Mouse (Mus musculus) testis, postnatal 14 days (tissue): ENCODE results near the gene Gga1.

ENCODE experiments used
- DNase-seq: peaks from one replicate; pipeline ENCODE4 v3.0.0; 2021; ENCODE audit warnings: low spot score

Gga1 gene

DNA sequence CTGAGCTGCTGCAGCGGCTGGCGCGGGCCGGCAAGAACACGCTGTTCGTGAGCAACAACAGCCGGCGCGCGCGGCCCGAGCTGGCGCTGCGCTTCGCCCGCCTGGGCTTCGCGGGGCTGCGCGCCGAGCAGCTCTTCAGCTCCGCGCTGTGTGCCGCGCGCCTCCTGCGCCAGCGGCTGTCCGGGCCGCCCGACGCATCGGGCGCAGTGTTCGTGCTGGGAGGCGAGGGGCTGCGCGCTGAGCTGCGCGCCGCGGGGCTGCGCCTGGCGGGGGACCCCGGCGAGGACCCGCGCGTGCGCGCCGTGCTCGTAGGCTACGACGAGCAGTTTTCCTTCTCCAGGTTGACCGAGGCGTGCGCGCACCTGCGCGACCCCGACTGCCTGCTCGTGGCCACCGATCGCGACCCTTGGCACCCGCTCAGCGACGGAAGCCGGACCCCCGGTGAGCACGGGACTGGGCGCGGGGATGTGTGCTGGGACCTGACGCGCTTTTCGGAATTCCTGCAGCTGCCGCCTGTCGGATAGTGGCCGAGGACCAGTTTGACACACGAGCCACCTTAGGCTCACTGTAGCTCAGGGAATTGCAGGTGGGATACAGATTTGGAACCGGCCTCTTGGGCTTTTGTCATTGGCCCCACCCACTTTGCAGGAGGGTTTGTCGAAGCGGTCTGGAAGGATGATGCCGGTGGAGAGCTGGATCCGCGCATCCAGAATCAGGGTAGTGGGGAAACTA, 37.3 kb downstream of the Gga1 start:
- peak; percentile 55 for DNase-seq

DNA sequence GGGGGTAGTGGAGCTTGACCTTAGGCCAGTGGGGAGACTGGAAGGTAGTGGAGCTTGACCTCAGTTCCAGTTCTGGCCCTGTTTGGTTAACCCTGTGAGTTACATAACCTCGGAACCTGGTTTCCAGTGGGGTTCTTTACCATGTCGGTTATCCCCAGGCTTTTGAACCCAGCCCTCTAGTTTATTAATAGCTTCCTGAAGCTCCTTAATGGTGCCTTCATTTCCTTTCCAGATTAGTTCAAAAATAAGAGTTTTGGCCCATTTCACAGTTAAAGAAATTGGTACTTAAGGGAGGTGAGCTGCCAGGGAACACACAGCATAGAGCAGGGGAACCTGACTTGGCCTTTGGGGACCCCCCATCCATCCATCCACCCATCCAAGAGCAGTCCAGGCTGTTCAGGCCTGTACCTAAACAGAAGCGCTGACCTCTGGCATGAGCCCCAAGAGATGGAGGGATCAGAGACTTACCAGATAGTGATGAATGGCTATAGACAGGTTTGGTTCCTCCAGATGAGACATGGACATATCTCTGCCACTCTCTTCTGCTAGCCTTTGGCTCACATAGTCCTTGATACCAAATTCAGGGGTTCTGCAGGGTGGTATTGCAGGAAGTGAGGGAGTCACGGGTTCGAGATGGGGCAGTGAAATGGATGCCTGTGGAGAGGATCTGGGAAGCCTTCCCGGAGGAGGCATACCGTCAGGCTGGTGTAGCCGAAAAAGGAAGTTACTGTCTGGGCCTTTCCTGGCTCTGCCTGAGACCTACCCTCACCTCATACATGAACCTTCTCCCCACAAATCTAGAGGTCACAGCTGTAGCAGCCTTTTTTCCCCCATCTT, 38.1 kb downstream of the Gga1 start:
- no peak for DNase-seq

DNA sequence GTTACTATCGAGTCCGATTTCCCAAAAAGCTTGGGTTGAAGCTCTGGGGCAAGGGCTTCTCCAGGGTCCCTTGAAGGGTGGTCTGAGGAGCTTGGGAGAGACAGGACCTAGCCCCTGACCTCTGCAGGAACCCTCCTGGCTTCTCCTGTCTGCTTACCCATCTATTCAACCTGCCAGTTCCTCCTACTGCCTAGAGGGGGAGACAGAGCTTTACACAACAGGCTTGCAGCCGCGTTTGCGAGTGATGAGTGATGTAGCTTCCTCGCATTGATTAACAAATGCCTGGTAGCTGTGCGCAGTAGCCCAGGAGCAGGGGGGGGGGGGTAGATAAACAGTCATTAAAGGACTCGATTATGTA, 38.6 kb downstream of the Gga1 start:
- no peak for DNase-seq

DNA sequence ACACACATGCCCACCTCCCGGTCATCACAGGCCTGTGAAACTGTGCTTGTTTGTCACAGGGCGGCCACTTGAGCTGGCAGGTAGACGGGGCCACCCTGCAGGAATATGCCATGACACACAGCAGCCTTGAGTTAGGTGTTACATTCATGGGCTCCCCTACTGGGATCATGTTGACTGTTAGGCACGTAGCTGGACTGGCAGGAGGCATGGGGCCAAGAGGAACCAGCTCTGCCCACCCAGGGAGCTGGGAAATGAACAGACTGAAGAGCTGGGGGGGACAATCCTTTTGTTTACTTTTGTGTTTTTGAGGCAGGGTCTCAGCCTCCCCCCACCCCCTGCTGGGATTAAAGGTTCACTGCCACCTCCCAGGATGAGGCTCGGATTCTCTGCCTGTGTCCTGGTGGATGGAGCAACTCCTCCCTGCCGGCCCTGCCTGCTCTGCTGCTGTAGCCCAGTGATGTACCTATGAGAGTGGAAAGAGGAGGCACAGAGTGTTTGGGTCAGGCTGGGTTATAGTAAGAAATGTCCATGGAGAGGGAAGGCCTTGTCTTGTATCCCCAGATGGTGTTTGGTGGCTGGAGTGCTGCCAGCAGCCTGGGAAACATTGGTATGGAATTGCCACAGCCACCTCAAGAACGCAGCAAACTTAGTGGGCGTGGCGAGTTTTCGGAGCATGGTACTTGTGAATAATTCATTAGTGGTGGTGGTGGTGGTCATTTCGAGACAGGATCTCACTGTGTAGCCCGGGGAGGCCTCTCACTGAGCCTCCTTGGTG, 39.2 kb downstream of the Gga1 start:
- DNase-seq: no peak

DNA sequence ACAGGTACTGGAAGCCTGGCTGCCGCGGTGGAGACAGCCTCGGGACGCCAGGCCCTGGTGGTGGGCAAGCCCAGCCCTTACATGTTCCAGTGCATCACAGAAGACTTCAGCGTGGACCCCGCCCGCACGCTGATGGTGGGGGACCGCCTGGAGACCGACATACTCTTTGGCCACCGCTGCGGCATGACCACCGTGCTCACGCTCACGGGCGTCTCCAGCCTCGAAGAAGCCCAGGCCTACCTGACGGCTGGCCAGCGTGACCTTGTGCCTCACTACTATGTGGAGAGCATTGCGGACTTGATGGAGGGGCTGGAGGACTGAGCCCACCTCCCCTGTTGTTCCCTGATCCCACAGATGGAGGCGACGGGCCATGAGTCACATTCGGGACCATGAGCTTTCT, 41.1 kb downstream of the Gga1 start:
- DNase-seq: no peak

DNA sequence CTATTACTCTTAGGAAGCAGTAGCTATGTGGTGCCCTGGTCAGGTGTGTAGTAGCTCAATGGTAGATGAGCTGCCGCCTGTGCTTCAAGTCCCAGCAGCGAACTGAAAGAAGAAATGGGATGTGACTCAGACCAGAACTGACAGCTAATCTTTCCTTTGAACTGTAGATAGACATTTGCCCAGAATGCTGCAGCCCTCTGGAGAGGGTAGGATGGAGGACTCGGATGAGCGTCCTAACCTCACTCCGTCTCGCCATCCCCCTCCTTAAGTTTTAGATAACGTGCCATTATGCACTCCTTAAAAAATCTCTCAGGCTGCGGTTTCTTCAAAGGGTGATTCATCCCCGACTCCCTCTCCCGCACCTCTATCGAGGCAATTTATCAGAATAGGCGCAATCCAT, 42.9 kb downstream of the Gga1 start:
- no peak for DNase-seq

DNA sequence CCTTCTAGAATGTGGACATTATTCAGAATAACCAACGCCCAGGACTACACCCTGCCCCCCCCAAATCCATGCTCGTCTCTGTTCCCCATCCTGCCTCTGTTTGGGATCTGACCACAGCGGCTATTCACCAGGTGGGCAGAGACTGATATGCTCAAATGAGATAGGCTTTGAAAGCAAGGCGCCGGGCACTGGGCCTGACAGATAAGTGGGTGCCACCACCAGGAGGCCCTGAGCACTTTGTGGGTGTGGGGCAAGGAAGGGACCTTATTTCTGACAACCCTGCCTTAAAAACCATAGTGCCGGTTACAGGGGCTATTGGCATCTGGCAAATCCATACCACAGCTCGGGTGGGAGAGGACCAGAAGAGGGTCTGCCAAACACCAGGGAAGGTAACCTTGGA, 45.7 kb downstream of the Gga1 start:
- DNase-seq: no peak

DNA sequence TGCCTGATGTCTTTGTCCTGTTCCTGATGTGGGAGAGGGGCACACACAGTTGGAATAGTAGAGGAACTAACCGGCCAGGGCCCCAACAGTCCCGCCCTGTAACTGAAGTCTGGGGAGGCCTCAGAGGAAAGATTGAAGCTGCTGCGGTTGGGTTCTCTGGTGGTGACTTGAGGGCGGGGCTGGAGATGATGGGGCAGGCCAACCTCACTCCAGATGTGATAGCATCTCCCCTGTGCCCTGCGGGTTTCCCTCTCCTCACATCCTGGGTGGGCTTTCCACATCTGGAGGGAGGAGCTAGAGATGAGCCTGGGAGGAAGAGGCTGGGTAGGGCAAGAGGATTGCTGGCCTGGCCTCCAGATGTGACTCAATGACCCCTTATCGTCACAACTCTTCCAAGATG, 46.6 kb downstream of the Gga1 start:
- DNase-seq: no peak

DNA sequence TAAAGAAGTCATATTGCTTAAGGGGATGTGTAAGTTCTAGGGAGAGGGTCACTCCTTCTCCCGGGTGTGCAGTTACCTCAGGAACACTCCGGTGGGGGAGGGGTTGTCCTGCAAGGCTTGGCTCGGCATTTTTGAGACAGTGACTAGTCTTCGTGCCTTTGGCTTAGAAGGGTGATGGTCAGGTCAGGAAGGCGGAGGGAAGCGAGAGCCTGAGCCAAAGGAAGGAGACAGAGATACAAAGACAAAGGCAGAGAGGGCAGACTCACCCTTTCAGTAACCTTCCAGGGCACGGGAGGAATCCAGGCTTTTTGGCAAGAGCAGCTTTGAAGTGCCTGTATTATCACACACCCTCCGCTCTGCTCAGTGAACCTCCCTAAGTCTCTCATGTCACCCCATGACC, 48.1 kb downstream of the Gga1 start:
- peak; percentile 63 for DNase-seq

DNA sequence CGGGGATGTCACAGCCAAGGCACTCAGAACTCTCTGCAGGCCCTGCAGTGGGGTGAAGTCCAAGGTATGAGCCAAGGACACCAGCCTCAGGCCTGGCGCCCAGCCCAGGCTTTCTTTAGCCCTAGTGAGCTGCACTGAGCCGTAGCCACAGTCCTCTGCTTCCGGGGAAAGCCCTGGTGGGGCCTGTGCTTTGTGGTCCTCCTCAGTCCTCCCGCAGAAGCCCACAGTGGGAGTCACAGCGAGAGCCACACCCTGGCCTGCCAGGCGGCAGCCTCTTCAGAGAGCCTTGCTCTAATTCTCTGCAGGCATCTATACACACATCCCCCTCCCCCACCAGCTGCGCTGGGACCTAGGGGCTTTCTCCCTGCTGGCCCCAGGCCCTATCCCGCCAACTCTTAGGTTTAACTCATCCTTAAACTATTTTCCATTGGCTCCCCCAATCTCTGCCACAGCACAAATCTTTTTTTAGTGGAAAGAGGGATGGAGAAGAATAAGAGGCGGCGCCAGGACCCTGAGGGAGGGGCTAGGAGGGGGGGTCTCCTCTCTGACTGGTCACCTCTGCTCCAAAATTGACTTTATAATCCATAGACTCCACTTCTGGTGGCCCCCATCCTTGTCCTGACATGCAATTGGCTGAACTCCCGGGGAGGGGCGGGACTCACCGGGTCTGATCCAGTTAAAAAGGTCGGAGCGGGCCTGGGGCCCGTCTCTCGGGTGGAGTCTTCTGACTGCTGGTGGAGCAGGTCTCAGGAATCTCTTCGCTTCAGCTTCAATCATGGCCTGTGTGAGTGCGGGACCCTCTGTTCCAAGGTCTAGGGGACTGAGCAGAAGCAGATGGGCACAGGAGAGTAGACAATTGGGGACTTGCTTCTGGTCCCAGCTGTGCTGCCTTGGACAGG, 49.3 kb downstream of the Gga1 start, which contains the start of gene Lgals1:
Gene Lgals1 (plus strand): TSS at position 705 of the 899 bp plus-strand sequence.
- DNase-seq: peak; percentile 86

DNA sequence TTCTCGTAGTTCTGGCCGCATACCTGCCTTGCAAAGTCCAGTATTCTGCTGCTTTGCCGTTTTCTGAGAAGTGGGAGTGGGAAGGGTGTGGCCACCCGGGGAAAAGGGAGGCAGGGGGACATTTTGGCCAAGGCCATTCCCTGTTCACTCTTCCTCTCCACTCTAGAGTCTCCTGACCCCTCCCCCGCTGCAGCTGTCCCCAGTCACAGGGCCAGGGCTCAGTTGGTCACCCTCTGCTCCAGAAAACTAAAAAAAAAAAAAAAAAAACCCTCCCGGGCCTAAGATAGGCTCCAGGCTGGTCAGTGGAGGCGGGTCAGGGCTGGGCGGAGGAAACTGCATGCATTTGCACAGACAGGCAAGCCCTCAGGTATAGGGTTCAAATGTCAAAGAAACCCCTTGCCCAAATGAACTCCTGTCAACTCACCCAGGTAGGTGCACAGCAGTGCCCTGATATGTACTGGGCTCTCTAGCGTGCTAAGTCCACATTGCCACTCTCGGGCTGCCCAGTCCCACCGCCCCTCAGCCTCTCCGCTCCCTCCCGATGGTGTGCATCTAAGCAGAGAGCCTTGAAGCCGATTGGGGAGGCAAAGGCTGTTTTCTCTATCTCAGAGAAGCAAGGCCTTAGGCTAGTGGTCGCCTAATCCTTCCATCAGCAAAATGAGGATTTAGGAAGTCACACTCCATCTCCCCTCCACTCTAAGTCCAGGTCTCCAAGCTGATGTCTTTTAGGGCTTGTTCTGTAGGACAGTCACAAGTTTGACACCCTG, 50.2 kb downstream of the Gga1 start:
- DNase-seq: no peak

DNA sequence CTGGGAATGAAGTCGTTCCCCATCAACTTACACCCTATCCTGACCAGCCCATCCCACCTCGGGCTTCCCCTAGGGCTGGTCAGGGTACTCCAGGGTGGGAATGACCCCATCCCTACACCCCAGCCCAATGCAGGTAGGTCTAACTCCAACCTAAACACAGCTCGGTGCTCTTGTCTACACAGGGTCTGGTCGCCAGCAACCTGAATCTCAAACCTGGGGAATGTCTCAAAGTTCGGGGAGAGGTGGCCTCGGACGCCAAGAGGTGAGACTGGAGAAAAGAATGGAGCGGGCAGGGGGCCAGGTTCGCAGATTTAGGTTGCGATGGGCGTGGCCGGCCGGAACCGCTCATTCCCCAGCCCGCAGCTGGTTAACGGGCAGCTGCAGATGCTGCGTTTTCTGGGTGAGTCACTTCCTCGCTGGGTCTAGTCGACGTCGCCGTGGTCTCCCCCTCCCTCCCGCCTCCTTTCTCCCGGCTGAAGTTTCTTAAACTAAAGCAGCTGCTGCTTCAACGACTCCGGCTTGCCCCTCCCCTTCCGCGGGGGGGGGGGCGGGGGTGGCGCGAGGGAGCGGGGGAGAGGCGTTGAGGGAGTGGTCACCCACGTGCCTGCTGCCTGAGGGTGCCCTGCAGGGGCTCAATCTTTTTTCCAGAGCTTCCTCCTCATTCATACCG, 50.9 kb downstream of the Gga1 start:
- DNase-seq: peak; percentile 77

DNA sequence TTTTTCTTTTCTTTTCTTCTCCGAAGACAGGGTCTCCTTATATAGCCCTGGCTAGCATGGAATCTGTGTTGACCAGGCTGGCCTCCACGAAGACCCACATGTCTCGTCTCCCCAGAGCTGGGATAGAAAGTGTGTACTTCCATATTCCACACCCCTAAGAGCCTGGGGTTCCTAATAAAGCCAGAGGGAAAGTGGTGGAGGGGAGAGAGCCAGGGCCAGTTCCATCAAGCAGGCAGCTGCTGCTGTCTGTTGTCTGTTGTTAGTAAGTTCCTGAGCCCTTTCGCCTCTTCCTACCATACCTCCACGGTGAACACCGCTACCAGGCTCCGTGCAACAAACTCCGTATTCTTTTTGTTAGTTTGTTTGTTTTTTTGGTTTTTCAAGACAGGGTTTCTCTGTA, 51.5 kb downstream of the Gga1 start:
- no peak for DNase-seq

DNA sequence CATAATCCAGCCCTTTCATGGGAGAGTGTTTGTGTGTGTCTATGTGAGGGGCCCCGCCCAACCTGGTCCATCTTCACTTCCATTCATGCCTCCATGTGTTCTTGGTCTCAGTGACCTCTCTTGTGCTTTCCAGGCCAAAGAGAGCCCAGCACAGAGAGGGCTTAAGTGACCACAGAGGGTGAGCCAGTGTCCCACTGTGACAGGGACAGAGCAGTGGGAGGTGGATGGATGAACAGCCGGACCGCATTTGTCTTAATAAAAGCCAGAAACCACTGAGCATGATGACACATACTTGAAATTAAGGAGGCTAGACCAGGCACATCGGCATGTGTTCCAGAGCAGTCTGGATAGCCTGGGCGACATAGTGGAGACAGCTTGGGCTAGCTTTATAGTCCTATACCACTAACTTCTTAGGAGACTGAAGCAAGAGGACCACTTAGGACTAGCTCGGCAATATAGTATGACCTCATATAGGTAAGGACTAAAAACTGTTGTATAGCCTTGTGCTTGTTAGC, 53.3 kb downstream of the Gga1 start:
- DNase-seq: no peak

DNA sequence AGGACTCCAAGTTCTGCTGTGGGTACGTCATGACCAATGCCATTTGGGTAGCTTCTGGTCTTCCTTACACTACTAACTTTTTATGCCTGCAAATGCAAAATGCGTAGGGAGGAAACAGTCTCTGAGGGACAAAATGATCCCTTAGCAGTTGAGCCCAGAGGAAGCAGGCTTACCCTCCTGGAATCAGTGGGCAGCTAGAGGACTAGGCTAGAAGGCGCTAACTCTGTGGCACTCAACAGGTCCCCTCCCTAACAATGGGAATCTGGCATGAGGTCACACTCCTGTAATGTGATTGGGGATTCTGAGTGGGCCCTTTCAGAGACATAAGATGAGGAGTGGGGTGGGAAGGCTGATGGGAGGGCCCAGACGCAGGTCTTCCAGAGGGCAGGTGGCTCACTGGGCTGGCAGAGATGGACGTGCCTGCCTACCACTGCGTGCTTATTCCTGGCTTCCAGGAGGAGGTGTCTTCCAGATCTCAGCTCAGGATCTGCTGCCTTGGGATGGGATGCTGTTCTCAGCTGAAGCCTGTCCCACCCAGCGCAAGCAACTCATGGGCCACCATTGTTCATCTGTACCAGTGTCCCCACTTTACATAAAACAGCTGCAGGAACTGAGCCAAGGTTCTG, 53.9 kb downstream of the Gga1 start:
- no peak for DNase-seq

DNA sequence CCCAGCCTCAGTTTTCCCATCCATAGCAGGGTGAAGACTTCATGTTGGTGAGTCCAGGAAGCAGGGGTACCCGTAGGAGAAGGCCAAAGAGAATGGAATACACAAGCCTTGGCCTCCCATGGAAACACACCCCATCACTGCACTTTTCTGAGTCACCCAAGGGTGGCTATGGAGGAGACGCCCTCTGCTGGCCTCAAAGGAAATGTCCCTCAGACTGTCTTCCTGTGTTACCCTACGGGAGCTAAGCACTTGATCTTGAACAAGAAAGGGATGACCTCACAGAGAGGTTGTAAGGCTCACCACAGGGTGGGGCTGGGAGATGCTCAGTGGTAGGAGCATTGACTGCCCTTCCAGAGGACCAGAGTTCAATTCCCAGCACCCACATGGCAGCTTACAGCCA, 54.6 kb downstream of the Gga1 start:
- DNase-seq: no peak

DNA sequence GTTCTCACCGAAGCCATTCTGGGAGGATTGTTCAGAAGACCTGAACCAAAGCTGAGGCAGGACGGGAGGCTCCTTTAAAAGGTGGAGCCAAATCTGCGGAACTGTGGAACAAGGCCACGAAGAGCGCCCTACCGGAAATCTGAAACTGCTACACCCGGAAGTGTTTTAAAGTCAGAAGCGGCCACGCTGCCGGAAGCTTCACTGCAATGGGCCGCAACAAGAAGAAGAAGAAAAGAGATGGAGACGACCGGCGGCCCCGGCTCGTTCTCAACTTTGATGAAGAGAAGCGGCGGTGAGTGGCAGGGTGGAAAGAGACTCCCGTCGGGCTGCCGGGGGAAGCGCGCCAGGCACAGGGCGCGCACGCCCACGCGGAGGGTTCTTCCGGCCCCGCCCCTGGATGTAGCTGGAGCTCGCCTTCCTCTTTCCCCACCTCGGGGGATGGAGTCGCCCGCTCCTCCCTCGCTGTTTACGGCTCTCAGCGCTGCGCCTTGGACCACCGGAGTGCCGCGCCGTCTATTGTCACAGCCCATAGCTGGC, 57.9 kb downstream of the Gga1 start, which contains the start of gene Nol12:
Gene Nol12 (plus strand): TSS at position 150 of the 537 bp plus-strand sequence.
- DNase-seq: peak; percentile 85

DNA sequence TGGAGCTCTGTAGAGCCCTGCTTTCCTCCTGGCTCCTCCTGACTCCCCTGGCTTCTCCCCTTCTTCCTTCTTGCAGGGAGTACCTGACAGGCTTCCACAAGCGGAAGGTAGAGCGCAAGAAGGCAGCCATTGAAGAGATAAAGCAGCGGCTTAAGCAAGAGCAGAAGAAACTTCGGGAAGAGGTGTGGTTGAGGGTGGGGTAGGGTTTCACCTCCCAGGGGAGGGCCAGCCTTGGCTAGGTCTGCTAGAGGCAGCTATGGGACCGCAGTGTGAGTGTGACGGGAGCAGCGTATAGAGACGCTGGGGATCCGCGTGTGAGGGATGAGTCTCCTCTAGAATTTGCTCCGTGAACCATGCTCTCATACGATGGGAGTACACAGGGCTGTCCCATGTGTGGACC, 59.4 kb downstream of the Gga1 start:
- DNase-seq: no peak

DNA sequence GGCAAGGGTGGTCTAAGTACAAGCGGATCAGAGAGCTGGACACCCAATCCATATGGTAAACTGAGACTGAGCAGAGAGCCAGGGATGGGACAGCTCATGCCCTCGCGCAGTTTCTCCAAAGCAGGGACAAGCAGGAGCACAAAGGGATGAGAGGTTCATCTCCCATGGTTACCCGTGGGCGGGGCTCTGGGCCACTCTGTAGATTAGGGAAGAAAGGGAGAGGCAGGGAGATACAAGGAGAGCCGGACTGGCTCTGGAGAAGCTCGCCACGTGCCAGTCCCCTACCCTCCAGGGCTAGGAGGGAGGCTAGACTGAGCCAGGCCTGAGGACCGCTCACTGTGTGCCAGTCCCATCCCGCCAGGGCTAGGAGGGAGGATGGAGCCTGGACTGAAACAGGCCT, 60.3 kb downstream of the Gga1 start:
- DNase-seq: no peak
